Mouse (Mus musculus): ENCODE data around the gene Lrat. TPM values are rescaled to one million over a fixed set of nuclear protein-coding genes. Genes with fewer than 3 reads are reported as not detected.

Lrat gene
- polyA plus RNA-seq, 2 experiments, result 0.69 to 1.2 TPM

DNA sequence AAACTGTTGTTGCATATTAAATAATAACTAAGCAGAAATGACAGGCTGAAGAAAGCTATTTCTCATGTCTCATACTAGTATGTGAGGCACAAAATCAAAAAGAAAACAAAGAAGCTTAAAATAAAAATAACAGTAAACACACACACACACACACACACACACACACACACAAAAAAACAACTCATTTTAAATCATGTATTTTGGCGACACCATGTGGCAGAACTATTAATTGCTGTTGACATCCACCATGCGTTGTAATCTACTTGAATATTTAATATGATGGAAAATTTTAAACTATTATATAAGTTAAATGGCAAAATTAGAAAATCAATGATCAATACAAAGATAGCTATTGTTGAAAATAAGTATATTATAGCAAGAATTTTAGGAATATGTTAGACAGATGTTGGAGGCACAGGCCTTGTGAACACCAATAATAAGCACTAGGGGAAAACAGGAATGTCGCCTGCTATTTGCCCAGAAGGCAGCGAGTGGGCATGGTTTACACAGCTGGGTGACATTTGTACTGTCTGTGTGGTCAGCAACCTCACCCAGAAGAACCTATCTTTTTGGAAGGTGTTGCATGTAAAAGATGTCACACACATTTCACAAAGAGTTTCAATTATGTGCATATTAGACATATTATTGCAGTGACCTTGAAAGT lies 46.2 kb downstream of the Lrat start:
- H3K27ac ChIP-seq, result no peak overlapping the region
- no peaks in the 10 kb centered on the region for H3K36me3 ChIP-seq (replicated peaks; ENCODE audit: control insufficient read depth, insufficient read depth, low read depth)
- ATAC-seq (ENCODE audit: insufficient read depth), result no peak
- no peaks in the 10 kb centered on the region for H3K9me3 ChIP-seq (ENCODE audit: control insufficient read depth, low read length)
- no peaks in the 10 kb centered on the region for H3K27me3 ChIP-seq (ENCODE audit: control insufficient read depth, insufficient read depth, low read length)
- H3K9ac ChIP-seq (replicated peaks), result no peak overlapping the region
- WGBS (ENCODE audit: insufficient replicate concordance), result 19% methylated on average over 4 of the region's 4 CpGs
- no peak overlapping the region for H3K4me2 ChIP-seq (ENCODE audit: low read depth)
- H3K4me1 ChIP-seq (replicated peaks; ENCODE audit: control insufficient read depth in 2 of 2, insufficient read depth in 2 of 2, low read length in 1 of 2), result no peaks in the 10 kb centered on the region
- no peak for DNase-seq (ENCODE audit: low read depth in 3 of 3, low spot score in 3 of 3)
- TF ChIP-seq EP300 (IDR thresholded peaks at IDR 0.05; ENCODE audit: low read depth) (no peak), CTCF (IDR thresholded peaks at IDR 0.05; ENCODE audit: low read depth) (peak; percentile 29; the same call in 1 of the 2 replicates)
- no peak overlapping the region for H3K4me3 ChIP-seq (ENCODE audit: insufficient read depth in 1 of 2, low read depth in 2 of 2, low read length in 2 of 2)

Other genes with a start within 250 kb of the Lrat start
- gene Rbm46, start 27.5 kb downstream of the Lrat start, polyA plus RNA-seq (2012; rRNA removed), result 0.22 and 0.24 TPM in 2 replicates
- gene Rbm46, start 27.5 kb downstream of the Lrat start, polyA plus RNA-seq (2014; fragmentation: Nextera tagmentation; extraction: Ambion mirVana), result 0.82 and 0.89 TPM in 2 replicates
- 171 and 249 TPM in 2 replicates for gene Fgg, start 103.8 kb upstream of the Lrat start, polyA plus RNA-seq (2012; rRNA removed)
- gene Fgg, start 103.8 kb upstream of the Lrat start, polyA plus RNA-seq (2014; fragmentation: Nextera tagmentation; extraction: Ambion mirVana), result 392 and 442 TPM in 2 replicates
- gene Fga, start 122.1 kb upstream of the Lrat start, polyA plus RNA-seq (2012; rRNA removed), result 105 and 203 TPM in 2 replicates
- 436 and 506 TPM in 2 replicates for gene Fga, start 122.1 kb upstream of the Lrat start, polyA plus RNA-seq (2014; fragmentation: Nextera tagmentation; extraction: Ambion mirVana)
- 85.1 and 184 TPM in 2 replicates for gene Fgb, start 145.9 kb upstream of the Lrat start, polyA plus RNA-seq (2012; rRNA removed)
- gene Fgb, start 145.9 kb upstream of the Lrat start, polyA plus RNA-seq (2014; fragmentation: Nextera tagmentation; extraction: Ambion mirVana), result 330 and 376 TPM in 2 replicates
- 26.0 and 34.9 TPM in 2 replicates for gene Plrg1, start 151.5 kb upstream of the Lrat start, polyA plus RNA-seq (2012; rRNA removed)
- gene Plrg1, start 151.5 kb upstream of the Lrat start, polyA plus RNA-seq (2014; fragmentation: Nextera tagmentation; extraction: Ambion mirVana), result 50.0 and 52.7 TPM in 2 replicates
- gene Dchs2, start 224.0 kb upstream of the Lrat start, polyA plus RNA-seq (2012; rRNA removed), result under 0.01 TPM in 2 replicates
- gene Dchs2, start 224.0 kb upstream of the Lrat start, polyA plus RNA-seq (2014; fragmentation: Nextera tagmentation; extraction: Ambion mirVana), result 0.03 TPM in 1 of 2 replicates, not detected in the other